Mouse (Mus musculus) heart, embryonic 16.5 days (tissue): Measurements from ENCODE around the gene Sec11a. TPM values are rescaled to one million over a fixed set of nuclear protein-coding genes. Genes with fewer than 3 reads are reported as not detected.
A peak's percentile ranks its signal among the peaks of the same experiment; 100 is the strongest.
"Not testable (repeated sequence)": the region's sequence is repeated elsewhere in the genome, so short reads cannot be mapped to it uniquely, and the experiment has no call there.

Source experiments
- ATAC-seq: fragments of 200-750 bp; cut with Nextera tagmentation; replicated peaks from 2 replicates; pipeline ENCODE4 v1.8.0; 2017; ENCODE audit warnings: moderate number of reproducible peaks; ENCODE audit not compliant: insufficient read depth, low FRiP score; ENCODE audit errors: extremely low read depth
- H3K27ac ChIP-seq: fragments of 300-500 bp; sonication (generic); 2 replicates; pipeline ENCODE4 v1.5.1; 2014; ENCODE audit warnings: mild to moderate bottlenecking, low read length, control low read depth, moderate library complexity
- H3K27me3 ChIP-seq: fragments of 300-500 bp; sonication (generic); 2 replicates; pipeline ENCODE4 v1.6.1; 2014; ENCODE audit warnings: low read length, mixed read lengths; ENCODE audit not compliant: control insufficient read depth, insufficient read depth
- H3K36me3 ChIP-seq: fragments of 300-500 bp; sonication (generic); 2 replicates; pipeline ENCODE4 v1.6.1; 2014; ENCODE audit not compliant: control insufficient read depth, insufficient read depth
- H3K4me1 ChIP-seq: fragments of 300-500 bp; sonication (generic); 2 replicates; pipeline ENCODE4 v1.6.1; 2014; ENCODE audit warnings: low read length, mixed read lengths; ENCODE audit not compliant: control insufficient read depth, insufficient read depth
- H3K4me2 ChIP-seq: fragments of 300-500 bp; sonication (generic); 2 replicates; pipeline ENCODE4 v1.6.1; 2014; ENCODE audit warnings: low read depth, mild to moderate bottlenecking, control low read depth, low read length
- H3K4me3 ChIP-seq: fragments of 300-500 bp; sonication (generic); 2 replicates; pipeline ENCODE4 v1.5.1; 2014; ENCODE audit warnings: mild to moderate bottlenecking, control low read depth, low read length
- H3K9ac ChIP-seq: fragments of 300-500 bp; sonication (generic); 2 replicates; pipeline ENCODE4 v1.6.1; 2014; ENCODE audit warnings: low read length, control low read depth
- H3K9me3 ChIP-seq: fragments of 300-500 bp; sonication (generic); replicated peaks from 2 replicates; pipeline ENCODE4 v1.6.1; 2016; ENCODE audit warnings: low read length; ENCODE audit not compliant: control insufficient read depth
- WGBS: fragments of 180-500 bp; shearing (Covaris S2); extraction: QIAGEN DNeasy Blood & Tissue Kit; methylation state at CpG from one replicate; pipeline ENCODE4 v1.1.7; 2014; 5-methylcytosine and 5-hydroxymethylcytosine counted together
- polyA plus RNA-seq: library from polyadenylated mRNA; unstranded; fragments of >200 nt; fragmentation: Nextera tagmentation; extraction: Ambion mirVana; gene quantifications from 2 replicates; pipeline ENCODE4 v1.2.1, GENCODE M21; 2015

Gene Sec11a
- polyA plus RNA-seq, 1 experiment from 2014 or later: 142 TPM

- Histone ChIP-seq H3K4me1 (peaks cover 5% of the 10 kb centered on the region; the same call in 1 of the 2 replicates), H3K27ac (no peak overlapping the region; the same call in 1 of the 2 replicates), H3K4me3 (no peak overlapping the region), H3K36me3 (no peaks in the 10 kb centered on the region), H3K9ac (no peak overlapping the region), H3K27me3 (no peaks in the 10 kb centered on the region), H3K4me2 (no peak overlapping the region), H3K9me3 (peaks cover 7% of the 10 kb centered on the region; the same call in 1 of the 2 replicates)
- WGBS: 61% methylated on average over 3 of the region's 3 CpGs
- ATAC-seq: no peak
These were observed 23.3 kb upstream of the Sec11a start for GRCm38 (mm10) chr7:80970913-80971312.

- Histone ChIP-seq H3K4me3 (no peak overlapping the region), H3K4me1 (no peaks in the 10 kb centered on the region), H3K27me3 (no peaks in the 10 kb centered on the region), H3K9ac (no peak overlapping the region), H3K9me3 (peaks cover 4% of the 10 kb centered on the region; the same call in 1 of the 2 replicates), H3K4me2 (no peak overlapping the region), H3K36me3 (no peaks in the 10 kb centered on the region), H3K27ac (no peak overlapping the region)
- 71% methylated on average over 6 of the region's 6 CpGs for WGBS
- no peak for ATAC-seq
These were observed 15.2 kb upstream of the Sec11a start for GRCm38 (mm10) chr7:80962799-80963198.

- H3K9ac ChIP-seq: no peak overlapping the region
- no peak overlapping the region for H3K4me3 ChIP-seq
- WGBS: 41% methylated on average over 3 of the region's 3 CpGs
- no peaks in the 10 kb centered on the region for H3K4me1 ChIP-seq
- no peak overlapping the region for H3K27ac ChIP-seq
- no peak overlapping the region for H3K4me2 ChIP-seq
- no peaks in the 10 kb centered on the region for H3K9me3 ChIP-seq
- H3K36me3 ChIP-seq: no peaks in the 10 kb centered on the region
- no peak for ATAC-seq
- no peaks in the 10 kb centered on the region for H3K27me3 ChIP-seq
These were observed 11.4 kb upstream of the Sec11a start for GRCm38 (mm10) chr7:80959003-80959402.

- no peaks in the 10 kb centered on the region for H3K27me3 ChIP-seq
- H3K4me3 ChIP-seq: no peak overlapping the region
- H3K27ac ChIP-seq: no peak overlapping the region
- H3K9me3 ChIP-seq: no peaks in the 10 kb centered on the region
- H3K4me1 ChIP-seq: no peaks in the 10 kb centered on the region
- no peak for ATAC-seq
- no peak overlapping the region for H3K9ac ChIP-seq
- no peaks in the 10 kb centered on the region for H3K36me3 ChIP-seq
- H3K4me2 ChIP-seq: no peak overlapping the region
- 73% methylated on average over 2 of the region's 2 CpGs for WGBS
These were observed 9.3 kb upstream of the Sec11a start for GRCm38 (mm10) chr7:80956891-80957290.

- H3K9me3 ChIP-seq: no peaks in the 10 kb centered on the region
- H3K27ac ChIP-seq: no peak overlapping the region
- ATAC-seq: no peak
- no peaks in the 10 kb centered on the region for H3K27me3 ChIP-seq
- no peak overlapping the region for H3K4me2 ChIP-seq
- H3K4me1 ChIP-seq: no peaks in the 10 kb centered on the region
- no peak overlapping the region for H3K9ac ChIP-seq
- no peak overlapping the region for H3K4me3 ChIP-seq
- H3K36me3 ChIP-seq: no peaks in the 10 kb centered on the region
- 85% methylated on average over 2 of the region's 2 CpGs for WGBS
These were observed 6.7 kb upstream of the Sec11a start for GRCm38 (mm10) chr7:80954251-80954650.

- Histone ChIP-seq H3K36me3 (no peaks in the 10 kb centered on the region), H3K4me3 (no peak overlapping the region), H3K9ac (no peak overlapping the region), H3K4me1 (no peaks in the 10 kb centered on the region), H3K27ac (no peak overlapping the region), H3K27me3 (no peaks in the 10 kb centered on the region), H3K4me2 (no peak overlapping the region), H3K9me3 (no peaks in the 10 kb centered on the region)
- ATAC-seq: no peak
- 57% methylated on average over 3 of the region's 3 CpGs for WGBS
These were observed 4.6 kb upstream of the Sec11a start for GRCm38 (mm10) chr7:80952140-80952539.

GRCm38 (mm10) chr7:80951461-80951860 lies 3.9 kb upstream of the Sec11a start:
- Histone ChIP-seq H3K27ac (no peak overlapping the region), H3K9ac (no peak overlapping the region), H3K4me2 (no peak overlapping the region), H3K4me1 (peaks cover 4% of the 10 kb centered on the region), H3K36me3 (no peaks in the 10 kb centered on the region), H3K27me3 (no peaks in the 10 kb centered on the region), H3K9me3 (no peaks in the 10 kb centered on the region), H3K4me3 (no peak overlapping the region)
- ATAC-seq: no peak
- 78% methylated on average over 4 of the region's 4 CpGs for WGBS

GRCm38 (mm10) chr7:80939808-80940207 lies 7.8 kb downstream of the Sec11a start:
- Histone ChIP-seq H3K9ac (no peak overlapping the region), H3K9me3 (no peaks in the 10 kb centered on the region), H3K4me3 (no peak overlapping the region), H3K36me3 (peaks cover 3% of the 10 kb centered on the region; the same call in 1 of the 2 replicates), H3K4me2 (no peak overlapping the region), H3K27me3 (no peaks in the 10 kb centered on the region), H3K27ac (no peak overlapping the region), H3K4me1 (peaks cover 4% of the 10 kb centered on the region; the same call in 1 of the 2 replicates)
- WGBS: 90% methylated on average over 4 of the region's 4 CpGs
- ATAC-seq: no peak

- H3K4me2 ChIP-seq, H3K4me3 ChIP-seq, H3K9ac ChIP-seq, H3K4me1 ChIP-seq, H3K9me3 ChIP-seq, H3K27me3 ChIP-seq: not testable (repeated sequence)
- H3K36me3 ChIP-seq: peaks cover 14% of the 10 kb centered on the region
- ATAC-seq: peak; percentile 63
- peak overlapping the region; percentile 42; the same call in 1 of the 2 replicates for H3K27ac ChIP-seq
These were observed 10.3 kb downstream of the Sec11a start for GRCm38 (mm10) chr7:80937304-80937666.
